Mouse (Mus musculus): ENCODE results near the gene Wdr4.

GRCm38 (mm10) chr17:31448519-31448918, 71.3 kb downstream of the Wdr4 start:
- TF ChIP-seq TAL1 (IDR thresholded peaks at IDR 0.05; ENCODE audit: low read length) (no peak), GATA1 (IDR thresholded peaks at IDR 0.05; ENCODE audit: low read length) (no peak)
